Mouse (Mus musculus) myocyte (in vitro differentiated cells): ENCODE measurements at regions not wholly inside any gene's neighbourhood (a gene's known extent, or its start where the extent isn't known, plus 50 kb on each side); places are given as distances from the start of the nearest gene placed in this dataset.

Experiments used
- H3K27me3 ChIP-seq: one replicate; pipeline ENCODE4 v1.6.1; 2011; ENCODE audit not compliant: control insufficient read depth, insufficient read depth, insufficient read length
- H3K36me3 ChIP-seq: one replicate; pipeline ENCODE4 v1.6.1; 2011; ENCODE audit not compliant: control insufficient read depth, insufficient read depth
- H3K4me2 ChIP-seq: one replicate; pipeline ENCODE4 v1.6.1; 2011; ENCODE audit warnings: low read depth, control low read depth
- H3K4me3 ChIP-seq: one replicate; pipeline ENCODE4 v1.5.1; 2011; ENCODE audit warnings: mild to moderate bottlenecking, control low read depth, moderate library complexity
- H3K79me2 ChIP-seq: one replicate; pipeline ENCODE4 v1.6.1; 2011; ENCODE audit not compliant: control insufficient read depth, insufficient read depth
- H3ac ChIP-seq: one replicate; pipeline ENCODE4 v1.6.1; 2011; ENCODE audit not compliant: control insufficient read depth, insufficient read length
- CEBPB ChIP-seq: IDR thresholded peaks from 2 replicates; pipeline ENCODE4 v1.6.1; 2011; ENCODE audit warnings: mild to moderate bottlenecking, moderate library complexity; ENCODE audit not compliant: poor library complexity, insufficient read depth, severe bottlenecking
- E2F4 ChIP-seq: IDR thresholded peaks from one replicate; pipeline ENCODE4 v1.6.1; 2011; ENCODE audit warnings: mild to moderate bottlenecking, control low read depth, moderate library complexity; ENCODE audit not compliant: insufficient read depth
- MAX ChIP-seq: IDR thresholded peaks from one replicate; pipeline ENCODE4 v1.6.1; 2011; ENCODE audit warnings: low read depth, mild to moderate bottlenecking, control low read depth
- MYOD1 ChIP-seq, 3 experiments: IDR thresholded peaks; one replicate each; pipeline ENCODE4 v1.6.1; 2011; ENCODE audit warnings: control low read depth in 2 of 3, low read depth in 2 of 3, mild to moderate bottlenecking in 2 of 3, moderate library complexity in 1 of 3; ENCODE audit not compliant: insufficient read length in 2 of 3, control insufficient read depth in 1 of 3
- MYOG ChIP-seq, 3 experiments: IDR thresholded peaks; one replicate each; pipeline ENCODE4 v1.6.1; 2011; ENCODE audit warnings: control low read depth in 2 of 3, low read depth in 2 of 3, mild to moderate bottlenecking in 2 of 3; ENCODE audit not compliant: insufficient read length in 2 of 3, control insufficient read depth in 1 of 3, insufficient read depth in 1 of 3
- POLR2A ChIP-seq: IDR thresholded peaks from one replicate; pipeline ENCODE4 v1.6.1; 2011; ENCODE audit warnings: low read depth, mild to moderate bottlenecking, control low read depth, moderate library complexity; ENCODE audit not compliant: insufficient read length
- POLR2AphosphoS2 ChIP-seq: IDR thresholded peaks from one replicate; pipeline ENCODE4 v1.6.1; 2011; ENCODE audit warnings: low read depth, control low read depth; ENCODE audit not compliant: insufficient read length
- REST ChIP-seq: IDR thresholded peaks from one replicate; pipeline ENCODE4 v1.6.1; 2011; ENCODE audit warnings: mild to moderate bottlenecking, control low read depth, moderate library complexity; ENCODE audit not compliant: insufficient read depth, insufficient read length
- SRF ChIP-seq: IDR thresholded peaks from one replicate; pipeline ENCODE4 v1.6.1; 2011; ENCODE audit warnings: low read depth; ENCODE audit not compliant: control insufficient read depth, insufficient read length
- TCF12 ChIP-seq: IDR thresholded peaks from one replicate; pipeline ENCODE4 v1.6.1; 2011; ENCODE audit warnings: mild to moderate bottlenecking, control low read depth; ENCODE audit not compliant: poor library complexity, insufficient read depth, severe bottlenecking
- TCF3 ChIP-seq: IDR thresholded peaks from one replicate; pipeline ENCODE4 v1.6.1; 2011; ENCODE audit warnings: low read depth, control low read depth; ENCODE audit not compliant: insufficient read length
- USF1 ChIP-seq: IDR thresholded peaks from one replicate; pipeline ENCODE4 v1.6.1; 2011; ENCODE audit warnings: low read depth, mild to moderate bottlenecking, control low read depth, moderate library complexity

- no peaks in the 10 kb centered on the region for H3K79me2 ChIP-seq
- no peak overlapping the region for H3ac ChIP-seq
- TF ChIP-seq POLR2AphosphoS2 (no peak), POLR2A (no peak), USF1 (no peak)
- H3K36me3 ChIP-seq, result no peaks in the 10 kb centered on the region
- H3K27me3 ChIP-seq, result no peaks in the 10 kb centered on the region
- no peak overlapping the region for H3K4me3 ChIP-seq
- H3K4me2 ChIP-seq, result no peak overlapping the region
Measured at GRCm38 (mm10) chr1:77148052-77148451, 366.8 kb downstream of the Epha4 start.

DNA sequence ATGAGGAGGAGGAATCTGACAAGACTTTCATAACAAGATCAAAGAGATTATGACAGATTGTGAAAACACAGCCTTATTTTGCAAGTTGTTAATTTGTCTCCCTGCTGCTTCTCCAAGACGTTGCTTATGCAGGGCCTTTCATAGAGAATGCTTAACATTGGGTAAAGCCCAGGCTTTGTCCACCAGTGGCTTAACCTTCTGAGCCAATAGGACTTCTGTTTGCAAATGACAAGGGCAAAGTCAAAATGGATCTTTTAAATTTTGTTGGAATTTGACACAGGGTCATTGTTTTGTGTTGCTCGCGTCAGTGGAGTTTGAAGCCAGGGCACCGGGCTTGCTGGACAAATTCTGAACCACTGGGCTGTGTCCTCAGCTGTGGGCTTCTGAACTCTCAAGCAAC is 346.6 kb downstream of the Epha4 start:
- H3K4me2 ChIP-seq, result no peak overlapping the region
- no peaks in the 10 kb centered on the region for H3K36me3 ChIP-seq
- no peaks in the 10 kb centered on the region for H3K79me2 ChIP-seq
- H3K4me3 ChIP-seq, result no peak overlapping the region
- H3K27me3 ChIP-seq, result no peaks in the 10 kb centered on the region
- TF ChIP-seq CEBPB (no peak), POLR2A (no peak), TCF3 (no peak), POLR2AphosphoS2 (no peak), REST (no peak)
- H3ac ChIP-seq, result no peak overlapping the region

- Histone ChIP-seq H3K79me2 (no peaks in the 10 kb centered on the region), H3K36me3 (no peaks in the 10 kb centered on the region), H3ac (no peak overlapping the region), H3K4me3 (no peak overlapping the region), H3K4me2 (no peak overlapping the region), H3K27me3 (no peaks in the 10 kb centered on the region)
- no peak for TF ChIP-seq POLR2AphosphoS2
- no peak for TF ChIP-seq REST
- TF ChIP-seq E2F4, result no peak
- TF ChIP-seq USF1, result no peak
- no peak for TF ChIP-seq TCF12
- TF ChIP-seq MYOD1 (IDR thresholded peaks at IDR 0.05; ENCODE audit: control insufficient read depth in 1 of 3, insufficient read length in 2 of 3, low read depth in 2 of 3), result no peak
- no peak for TF ChIP-seq MAX
- no peak for TF ChIP-seq CEBPB
- TF ChIP-seq TCF3, result no peak
- TF ChIP-seq POLR2A, result no peak
- TF ChIP-seq MYOG (IDR thresholded peaks at IDR 0.05; ENCODE audit: control insufficient read depth in 1 of 3, insufficient read depth in 1 of 3, insufficient read length in 2 of 3, low read depth in 2 of 3), result no peak
- TF ChIP-seq SRF, result no peak
Measured at GRCm38 (mm10) chr1:77172463-77172862, 342.4 kb downstream of the Epha4 start.

DNA sequence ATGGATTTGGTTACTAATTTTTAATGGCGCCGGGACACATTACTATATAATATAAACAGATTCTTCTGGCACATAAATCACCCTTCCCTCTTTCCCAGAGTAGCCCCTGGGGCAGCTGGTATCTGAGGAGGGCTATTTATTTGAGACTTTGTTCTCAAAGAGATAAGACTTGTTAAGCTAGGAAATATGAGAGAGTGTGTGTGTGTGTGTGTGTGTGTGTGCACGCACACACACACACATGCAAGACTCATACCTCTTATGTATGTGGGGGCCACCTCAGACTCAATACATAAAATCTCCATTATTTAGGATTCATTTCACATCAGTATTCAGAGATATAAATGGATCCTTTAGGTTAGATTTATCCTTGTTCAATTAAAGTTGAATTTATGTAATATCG is 340.1 kb downstream of the Epha4 start:
- Histone ChIP-seq H3K36me3 (no peaks in the 10 kb centered on the region), H3K4me3 (no peak overlapping the region), H3K27me3 (no peaks in the 10 kb centered on the region), H3ac (no peak overlapping the region), H3K4me2 (no peak overlapping the region), H3K79me2 (no peaks in the 10 kb centered on the region)
- TF ChIP-seq POLR2AphosphoS2, result no peak
- no peak for TF ChIP-seq MYOG (IDR thresholded peaks at IDR 0.05; ENCODE audit: control insufficient read depth in 1 of 3, insufficient read depth in 1 of 3, insufficient read length in 2 of 3, low read depth in 2 of 3)
- TF ChIP-seq E2F4, result no peak
- no peak for TF ChIP-seq TCF3
- TF ChIP-seq MYOD1 (IDR thresholded peaks at IDR 0.05; ENCODE audit: control insufficient read depth in 1 of 3, insufficient read length in 2 of 3, low read depth in 2 of 3), result no peak

DNA sequence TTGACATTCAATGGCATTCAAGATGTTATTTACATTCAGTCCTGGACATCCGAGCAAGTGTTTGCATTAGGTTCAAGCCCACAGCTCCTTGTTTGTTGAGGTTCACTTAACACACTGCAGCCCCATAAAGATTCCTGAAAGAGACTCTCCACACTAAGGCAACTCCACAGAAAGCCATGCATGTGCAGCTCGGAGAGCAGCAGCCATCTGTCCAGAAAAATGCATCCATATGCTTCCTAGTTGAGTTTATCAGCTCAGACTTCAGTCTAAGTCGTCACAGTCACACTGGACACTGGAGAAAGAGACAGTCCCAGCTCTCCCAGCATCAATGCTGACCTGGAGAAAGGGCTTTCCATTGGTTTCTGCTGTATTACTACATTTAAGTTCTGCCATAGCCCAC is 339.7 kb downstream of the Epha4 start:
- H3K36me3 ChIP-seq, result no peaks in the 10 kb centered on the region
- H3K4me2 ChIP-seq, result no peak overlapping the region
- no peaks in the 10 kb centered on the region for H3K27me3 ChIP-seq
- H3ac ChIP-seq, result no peak overlapping the region
- no peak for TF ChIP-seq TCF12
- TF ChIP-seq REST, result no peak
- TF ChIP-seq MYOG (IDR thresholded peaks at IDR 0.05; ENCODE audit: control insufficient read depth in 1 of 3, insufficient read depth in 1 of 3, insufficient read length in 2 of 3, low read depth in 2 of 3), result no peak
- TF ChIP-seq TCF3, result no peak
- TF ChIP-seq E2F4, result no peak
- TF ChIP-seq SRF, result no peak
- no peak for TF ChIP-seq POLR2A
- TF ChIP-seq MAX, result no peak
- no peak for TF ChIP-seq MYOD1 (IDR thresholded peaks at IDR 0.05; ENCODE audit: control insufficient read depth in 1 of 3, insufficient read length in 2 of 3, low read depth in 2 of 3)
- TF ChIP-seq USF1, result no peak
- no peak for TF ChIP-seq POLR2AphosphoS2
- TF ChIP-seq CEBPB, result no peak
- no peaks in the 10 kb centered on the region for H3K79me2 ChIP-seq
- no peak overlapping the region for H3K4me3 ChIP-seq
